Mouse (Mus musculus): ENCODE data around the gene Rimklb.
A peak's percentile ranks its signal among the peaks of the same experiment; 100 is the strongest.
"Not testable (repeated sequence)": the region's sequence is repeated elsewhere in the genome, so short reads cannot be mapped to it uniquely, and the experiment has no call there.

Rimklb gene

DNA sequence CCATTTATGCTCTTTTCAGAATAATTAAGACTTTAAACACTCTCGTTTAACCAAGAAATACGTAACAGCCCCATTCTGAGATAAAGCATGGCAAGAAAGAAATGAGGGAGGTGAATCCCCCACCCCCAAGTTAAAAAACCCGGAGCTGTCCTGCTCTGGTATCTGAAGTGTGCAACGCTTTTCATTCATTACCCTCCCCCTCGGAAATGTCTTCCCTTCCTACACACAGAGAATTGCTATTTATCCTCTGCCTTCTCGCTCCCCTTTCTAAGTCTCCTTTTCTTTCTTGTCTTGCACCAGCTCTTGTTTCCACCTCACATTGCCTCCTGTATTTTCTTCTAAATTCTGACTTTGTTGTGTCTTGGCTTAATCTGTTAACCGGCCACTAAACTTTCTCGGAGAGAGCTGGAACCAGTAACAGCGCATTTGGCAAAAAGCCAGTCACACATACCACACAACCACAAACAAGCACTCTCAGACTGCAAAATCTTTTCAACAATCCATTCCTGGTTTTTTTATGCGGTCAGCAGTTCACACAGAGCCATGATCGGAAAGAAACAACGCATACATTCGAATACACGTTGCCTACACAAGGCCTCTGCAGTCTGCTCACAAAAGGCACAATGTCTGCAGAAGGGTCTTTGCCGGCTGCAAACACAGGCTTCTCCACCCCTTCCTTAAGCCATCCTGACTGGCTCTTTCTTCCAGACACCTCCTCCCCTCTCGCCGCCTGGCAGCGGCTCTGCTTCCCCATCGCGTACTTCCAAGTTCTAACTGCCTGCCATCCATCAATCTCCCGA is 3.3 kb downstream of the Rimklb start:
- DNase-seq, result peak; percentile 72

DNA sequence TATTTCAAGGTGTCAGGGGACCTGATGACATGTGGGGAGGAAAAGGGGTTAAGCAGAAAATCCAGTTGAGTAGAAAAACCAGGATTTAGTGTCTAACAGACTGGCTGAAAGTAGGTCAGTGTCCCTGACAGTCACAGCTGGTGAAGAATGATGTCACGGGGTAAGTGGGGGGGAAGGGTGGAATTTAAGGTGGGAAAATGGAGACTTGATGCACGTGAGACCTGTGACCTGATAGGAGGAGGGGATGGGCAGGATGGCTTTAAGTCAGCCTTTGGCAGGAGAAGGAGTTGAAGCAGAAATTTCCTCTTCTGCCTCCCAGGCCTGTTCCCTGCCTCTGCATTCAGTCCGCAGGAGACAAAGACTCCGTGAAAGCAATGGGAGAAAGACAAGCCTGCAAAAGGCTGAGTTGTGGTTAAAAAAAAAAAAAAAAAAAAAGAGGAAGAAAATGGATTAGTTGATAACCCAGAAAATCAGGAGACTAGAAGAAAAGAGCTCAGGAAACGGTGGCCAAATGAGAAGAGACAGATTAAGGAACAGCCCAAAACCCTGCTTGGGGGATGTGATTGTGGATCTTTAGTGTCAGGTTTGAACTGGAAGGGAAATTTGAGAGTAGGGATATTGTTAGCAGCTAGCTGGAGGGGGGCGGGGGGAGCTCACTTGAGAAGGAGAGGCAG is 4.6 kb downstream of the Rimklb start:
- no peak for DNase-seq

DNA sequence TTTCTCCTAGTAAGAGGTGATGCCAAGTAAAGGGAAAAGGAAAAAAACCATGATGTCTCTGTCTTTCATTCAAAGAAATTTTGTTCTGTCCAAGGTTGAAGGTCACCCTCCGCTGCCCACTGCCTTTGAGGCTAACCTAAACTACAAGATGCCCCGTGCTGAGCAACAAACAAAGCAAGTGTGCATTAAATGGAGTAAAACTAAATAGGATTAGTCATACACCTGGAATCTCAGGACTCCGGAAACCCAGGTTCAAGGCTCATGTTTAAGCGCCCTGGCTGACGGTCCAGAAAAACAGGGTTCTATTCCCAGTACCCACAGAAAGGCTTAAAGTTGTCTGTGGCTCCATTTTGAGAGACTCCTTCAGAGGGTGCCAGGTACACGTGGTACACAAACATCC is 6.1 kb downstream of the Rimklb start:
- DNase-seq, result no peak

DNA sequence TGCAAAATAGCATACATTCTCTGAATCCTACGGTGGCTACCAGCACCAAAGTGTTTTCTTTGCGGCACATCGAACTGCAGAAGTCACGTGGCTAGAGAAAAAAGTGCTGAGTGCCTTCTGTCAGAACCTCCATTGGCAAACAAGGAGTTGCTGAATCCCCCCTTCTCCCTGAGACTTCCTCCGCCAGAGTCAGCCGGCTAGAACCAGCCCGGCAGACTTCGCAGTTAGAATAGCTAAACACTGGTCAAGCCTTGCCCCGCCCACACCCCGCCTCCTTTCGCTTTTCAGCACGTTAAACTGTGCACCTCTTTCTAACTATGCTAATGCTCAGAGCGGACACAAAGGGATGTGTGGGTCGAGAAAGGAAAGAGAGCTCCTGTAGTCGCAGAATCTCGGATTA is 7.0 kb downstream of the Rimklb start:
- peak; percentile 89 for DNase-seq

DNA sequence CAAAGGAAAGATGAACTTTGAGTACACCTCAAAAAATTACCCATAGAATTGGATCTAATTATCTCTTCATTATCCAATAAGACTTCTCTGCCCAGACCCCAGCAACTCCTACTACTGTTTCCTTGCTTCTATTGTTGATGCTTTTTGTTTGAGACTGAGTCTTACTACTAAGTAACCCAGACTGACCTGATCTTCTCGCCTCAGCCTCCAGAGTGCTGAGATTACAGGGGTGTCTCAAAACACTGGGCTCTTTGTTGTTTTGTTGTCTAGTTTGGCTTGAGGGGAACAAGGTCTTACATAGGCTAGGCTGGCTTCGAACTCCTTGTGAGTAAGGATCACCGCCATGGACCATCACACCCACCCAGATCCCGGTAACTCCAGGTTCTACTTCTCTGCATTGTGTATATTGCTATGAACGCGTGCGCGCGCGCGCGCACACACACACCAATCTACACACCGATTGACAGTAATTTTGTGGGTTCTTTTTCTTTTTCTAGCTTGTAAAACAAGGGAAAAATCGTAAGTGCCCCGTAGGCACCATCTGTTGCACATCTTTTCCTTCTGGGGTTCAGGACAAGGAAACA is 7.5 kb downstream of the Rimklb start:
- no peak for DNase-seq

DNA sequence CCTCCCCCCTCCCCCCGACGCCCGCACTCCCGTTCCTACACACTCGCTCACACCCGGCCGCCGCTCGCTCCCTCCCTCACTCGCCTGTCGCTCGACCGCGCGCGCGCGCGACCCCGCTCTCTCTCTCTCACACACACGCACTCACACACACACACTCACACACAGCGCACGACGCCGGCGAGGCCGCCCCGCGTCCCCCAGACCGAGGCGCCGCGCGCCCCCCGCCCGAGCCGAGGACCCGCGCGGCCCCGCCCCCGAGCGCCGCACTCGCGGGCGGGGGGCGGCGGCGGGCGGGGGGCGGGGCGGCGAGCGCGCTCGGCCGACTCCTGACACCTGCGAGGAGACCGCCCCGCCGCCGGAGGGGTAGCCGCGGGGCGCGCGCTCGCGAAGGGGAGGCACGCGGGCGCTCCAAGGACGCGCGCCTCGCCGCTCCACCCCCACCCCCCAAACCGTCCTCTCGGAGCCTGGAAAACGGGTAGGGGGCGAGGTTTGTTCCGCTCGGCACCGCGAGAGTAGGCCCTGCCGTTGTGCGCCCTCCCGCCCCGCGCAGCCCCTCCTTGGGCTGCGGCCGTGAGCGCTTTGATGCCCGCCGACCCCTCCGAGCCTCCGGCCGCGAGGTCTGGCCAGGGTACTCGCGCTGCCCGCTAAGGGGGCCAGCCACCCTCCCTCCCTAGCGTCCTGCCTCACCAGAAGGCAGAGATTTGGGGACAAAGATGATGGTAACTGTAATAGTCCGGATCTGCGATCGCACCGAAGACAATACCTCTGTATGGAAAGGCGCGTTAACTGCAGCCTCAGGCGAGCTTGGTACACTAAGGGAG is 12.1 kb downstream of the Rimklb start:
- DNase-seq, result peak; percentile 32

DNA sequence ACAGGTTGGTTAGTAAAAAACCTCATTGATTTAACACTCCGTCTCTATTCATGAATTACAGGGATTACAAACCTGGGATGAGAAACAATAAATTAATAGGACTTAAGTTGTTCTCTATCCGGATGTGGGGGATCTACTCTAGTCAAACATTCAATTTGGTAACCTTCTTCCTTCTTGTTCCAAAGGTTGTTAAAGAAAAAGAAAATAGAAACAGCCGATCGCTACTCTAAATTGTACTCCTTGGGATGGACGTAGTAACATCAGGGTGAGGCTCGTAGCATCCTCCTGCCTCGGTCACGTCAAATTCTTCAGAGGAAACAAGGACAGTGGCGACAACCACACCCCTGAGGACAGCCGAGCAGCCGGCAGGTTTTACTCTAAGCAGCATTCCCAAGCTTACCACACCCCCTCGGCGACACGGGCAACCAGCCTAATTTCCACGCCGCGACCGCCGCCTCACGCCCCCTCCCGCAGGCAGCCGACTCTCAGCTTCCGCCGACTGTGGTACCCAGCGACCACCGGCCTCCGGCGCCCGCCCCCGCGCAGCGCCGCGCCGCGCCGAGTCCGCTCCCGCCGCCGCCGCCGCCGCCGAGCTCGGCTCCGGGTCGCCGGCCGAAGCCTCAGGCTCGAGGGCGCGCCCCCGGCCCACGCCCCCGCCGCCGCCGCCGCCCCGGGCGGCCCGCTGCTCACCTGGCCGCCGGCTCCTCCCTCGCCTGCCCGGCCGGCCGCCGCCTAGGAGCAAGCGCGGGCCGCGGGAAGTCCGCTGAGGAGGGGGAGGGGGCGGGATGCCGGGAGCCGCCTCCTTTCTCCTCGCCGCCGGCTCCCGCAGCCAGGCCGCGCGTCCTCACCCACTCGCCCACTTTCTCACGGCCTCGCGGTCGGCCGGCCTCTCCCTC is 12.9 kb downstream of the Rimklb start:
- DNase-seq, result peak; percentile 21

DNA sequence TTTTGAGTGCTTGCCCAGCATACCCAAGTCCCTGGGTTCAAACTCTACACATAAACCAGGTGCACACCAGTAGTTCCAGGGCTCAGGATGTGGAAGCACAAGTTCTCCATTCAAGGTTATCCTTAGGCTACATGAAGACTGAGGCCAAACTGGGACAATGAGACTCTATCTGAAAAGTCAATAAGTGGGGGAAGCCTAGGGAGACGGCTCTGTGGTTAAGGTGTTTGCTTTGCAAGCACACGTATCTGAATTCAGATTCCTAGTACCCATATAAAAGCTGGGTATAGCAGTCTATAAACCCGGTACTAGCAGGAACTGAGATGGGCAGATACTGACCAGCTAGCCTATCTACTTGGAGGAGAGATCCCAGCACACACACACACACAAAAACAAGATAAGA is 20.5 kb downstream of the Rimklb start:
- no peak for DNase-seq

DNA sequence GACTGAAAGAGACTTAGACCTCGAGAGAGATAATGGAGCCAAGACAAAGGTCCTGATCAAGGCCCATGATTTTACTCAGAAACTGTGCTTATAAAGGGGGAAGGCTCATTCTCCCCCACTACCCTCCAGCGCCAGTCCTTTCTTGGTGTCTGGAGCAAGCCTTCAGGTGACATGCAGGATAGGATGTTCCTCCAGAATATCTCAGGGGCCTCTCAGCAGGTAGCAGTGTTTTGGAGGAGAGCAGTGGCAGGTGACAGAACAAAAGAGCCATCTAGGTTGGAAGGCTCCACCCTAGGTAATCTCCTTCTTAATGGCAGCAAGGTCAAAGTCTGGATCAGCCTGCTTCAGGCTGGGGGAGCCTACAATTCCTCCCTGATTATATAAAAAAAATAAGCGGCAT is 27.1 kb downstream of the Rimklb start:
- DNase-seq, result not testable (repeated sequence)

DNA sequence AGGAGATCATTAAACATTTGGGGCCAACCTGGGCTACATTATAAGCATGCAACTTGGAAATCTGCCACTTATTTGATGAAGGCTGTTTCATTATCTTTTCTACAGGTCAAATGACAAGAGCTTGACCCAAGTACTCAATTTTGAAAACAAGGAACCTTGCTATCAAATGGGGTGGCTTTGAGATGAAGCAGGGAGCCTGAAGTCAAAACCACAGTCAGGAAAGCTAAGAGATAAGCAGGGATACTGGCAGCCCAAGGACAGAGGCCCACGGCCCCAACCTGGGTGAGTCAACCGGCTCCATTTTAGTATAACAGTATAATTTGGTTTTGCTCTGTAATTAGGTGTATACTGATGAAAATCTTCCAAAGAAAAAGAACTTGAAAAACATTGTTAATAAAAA is 28.3 kb downstream of the Rimklb start:
- no peak for DNase-seq

DNA sequence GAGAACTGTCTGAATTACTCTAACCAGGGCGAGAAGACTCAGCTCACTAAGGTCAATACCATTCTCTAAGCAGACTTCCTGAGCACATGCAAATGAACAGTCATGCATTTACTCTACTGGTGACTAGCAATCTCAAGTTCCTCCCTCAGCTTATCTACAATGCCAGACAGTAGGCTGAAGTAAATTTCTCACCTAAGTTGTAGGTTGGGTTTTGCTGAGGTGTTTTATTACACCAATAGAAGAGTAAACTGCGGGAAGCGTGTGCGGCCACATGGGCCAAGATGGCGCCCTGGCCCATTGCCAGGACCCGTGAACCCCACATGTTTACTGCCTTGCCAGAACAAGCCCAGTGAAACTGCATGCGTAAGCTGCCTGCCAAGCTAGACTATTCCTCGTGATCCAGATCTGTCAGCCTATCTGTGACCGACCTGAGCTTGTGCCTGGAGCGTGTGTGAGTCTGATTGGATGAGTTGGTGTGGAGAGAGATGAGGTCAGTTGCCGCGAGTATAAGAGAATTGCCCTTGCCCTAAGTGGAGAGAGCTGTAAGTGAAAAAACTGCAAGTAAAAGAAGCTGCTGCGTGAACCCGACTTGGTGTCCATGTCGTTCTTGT is 29.4 kb downstream of the Rimklb start:
- no peak for DNase-seq

DNA sequence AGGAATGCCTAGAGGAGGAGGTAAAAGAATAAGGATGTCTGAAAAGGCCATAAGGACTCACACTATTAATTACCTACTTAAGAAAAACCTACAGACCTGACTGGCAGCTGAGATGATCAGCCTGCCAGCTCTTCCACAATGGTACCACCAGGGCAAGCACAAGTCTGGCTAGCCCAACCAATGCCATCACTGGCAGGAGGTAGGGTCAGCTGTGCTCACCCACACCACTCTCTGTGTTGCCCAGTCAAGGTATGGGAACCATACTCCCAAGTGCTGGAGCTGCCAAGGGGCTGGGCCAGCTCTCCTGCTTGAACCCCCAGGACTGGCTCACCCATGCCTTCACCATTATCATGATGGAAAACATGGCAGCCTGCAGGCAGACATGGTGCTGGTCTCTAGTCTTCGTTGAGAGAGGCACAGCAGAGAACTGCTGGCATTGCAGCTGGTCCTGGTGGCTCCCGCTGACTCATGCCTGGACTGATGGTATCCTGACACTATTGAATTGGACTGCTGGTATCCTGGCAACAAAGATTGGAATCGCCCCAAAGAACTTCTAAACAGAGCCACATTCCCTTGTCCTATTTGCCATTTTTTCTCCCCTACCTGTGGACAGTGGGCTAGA is 32.4 kb downstream of the Rimklb start:
- DNase-seq, result no peak

DNA sequence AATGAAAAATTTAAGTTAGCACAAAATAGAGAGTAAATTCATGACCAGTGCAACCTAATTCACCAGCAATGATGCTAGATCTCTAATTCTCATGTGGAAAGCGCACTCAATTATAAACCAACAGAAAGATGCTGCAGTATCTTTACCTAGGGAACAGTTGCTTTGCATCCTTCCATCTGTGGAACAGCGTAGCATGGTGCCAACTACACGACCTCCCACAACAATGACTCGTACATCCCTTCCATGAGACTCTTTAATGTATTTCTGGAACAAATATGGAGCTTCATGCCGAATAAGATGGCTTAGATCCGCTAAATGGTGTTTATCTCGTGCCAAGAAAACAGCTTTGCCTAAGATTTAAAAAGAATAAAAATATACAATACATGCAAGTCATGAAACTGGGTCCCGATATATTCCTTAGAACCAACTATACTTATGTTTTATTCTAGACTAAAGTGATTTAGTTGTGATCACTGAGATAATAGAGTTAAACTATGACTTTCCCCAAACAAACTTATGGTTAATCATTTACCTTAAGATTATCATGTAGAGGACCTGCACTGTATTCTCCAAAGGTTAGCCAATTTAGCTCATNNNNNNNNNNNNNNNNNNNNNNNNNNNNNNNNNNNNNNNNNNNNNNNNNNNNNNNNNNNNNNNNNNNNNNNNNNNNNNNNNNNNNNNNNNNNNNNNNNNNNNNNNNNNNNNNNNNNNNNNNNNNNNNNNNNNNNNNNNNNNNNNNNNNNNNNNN is 39.4 kb downstream of the Rimklb start:
- DNase-seq, result no peak

DNA sequence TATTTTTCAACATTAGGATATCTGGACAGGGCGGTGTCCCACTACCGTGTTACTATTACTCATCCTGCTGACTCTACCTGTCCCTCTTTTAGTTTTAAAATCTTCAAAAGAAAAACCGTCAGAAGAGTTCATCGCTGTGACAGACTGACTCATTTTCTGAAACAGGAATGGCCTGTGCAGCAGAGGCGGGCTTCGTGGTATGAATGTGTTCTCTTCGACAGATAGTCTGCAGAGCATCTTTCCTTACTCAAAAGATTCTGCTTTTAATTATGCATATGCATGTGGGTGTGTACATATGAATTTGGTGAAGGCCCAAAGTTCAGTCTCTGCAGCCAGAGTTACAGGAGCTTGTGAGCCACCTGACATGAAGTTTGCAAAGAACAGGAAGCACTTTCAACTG is 50.7 kb downstream of the Rimklb start:
- DNase-seq, result no peak

DNA sequence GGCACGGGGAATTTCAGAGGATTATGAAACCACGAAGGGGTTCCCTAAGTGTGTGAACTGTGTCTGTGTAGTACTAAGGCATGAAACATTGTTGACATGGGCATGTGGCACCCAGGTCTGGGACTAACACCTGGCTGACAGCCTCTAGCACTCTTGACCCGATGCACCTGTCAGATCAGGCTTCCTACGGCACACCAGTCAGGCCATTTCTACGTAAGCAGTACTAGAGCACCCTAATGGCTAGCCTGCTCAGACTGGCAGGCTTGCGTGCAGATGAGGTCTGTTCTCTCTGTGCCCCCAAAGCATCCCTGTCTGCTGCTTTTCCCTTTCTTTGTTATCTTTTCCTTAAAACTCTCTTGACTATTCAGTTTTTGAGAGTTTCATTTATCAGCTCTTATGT is 53.3 kb downstream of the Rimklb start:
- DNase-seq, result no peak

DNA sequence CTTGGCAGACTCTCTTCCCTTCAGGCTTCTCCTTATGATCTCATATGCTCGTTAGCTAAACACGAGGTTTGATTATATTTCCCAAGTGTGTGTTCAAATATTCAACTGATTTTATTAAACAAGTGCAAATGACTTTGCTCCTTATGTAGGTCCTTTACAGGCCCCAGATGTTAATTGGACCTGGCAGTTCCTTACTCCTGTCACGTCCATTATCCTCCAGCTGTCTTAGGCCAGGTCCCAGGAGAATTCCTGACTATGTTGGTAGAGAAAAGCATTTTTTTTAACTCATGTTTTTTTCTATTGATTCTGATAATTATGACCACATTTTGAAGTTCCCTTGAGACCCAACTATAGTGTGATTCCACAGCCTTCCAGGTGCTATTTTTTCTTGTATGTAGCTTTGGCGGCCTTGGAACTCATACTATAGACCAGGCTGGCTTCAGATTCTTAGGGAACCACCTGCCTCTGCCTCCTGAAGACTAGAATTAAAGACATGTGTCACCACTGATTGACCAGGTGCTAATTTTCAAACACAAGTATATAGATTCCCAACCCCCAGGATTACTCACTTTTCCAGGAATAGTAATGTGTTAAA is 57.8 kb downstream of the Rimklb start:
- DNase-seq, result no peak

DNA sequence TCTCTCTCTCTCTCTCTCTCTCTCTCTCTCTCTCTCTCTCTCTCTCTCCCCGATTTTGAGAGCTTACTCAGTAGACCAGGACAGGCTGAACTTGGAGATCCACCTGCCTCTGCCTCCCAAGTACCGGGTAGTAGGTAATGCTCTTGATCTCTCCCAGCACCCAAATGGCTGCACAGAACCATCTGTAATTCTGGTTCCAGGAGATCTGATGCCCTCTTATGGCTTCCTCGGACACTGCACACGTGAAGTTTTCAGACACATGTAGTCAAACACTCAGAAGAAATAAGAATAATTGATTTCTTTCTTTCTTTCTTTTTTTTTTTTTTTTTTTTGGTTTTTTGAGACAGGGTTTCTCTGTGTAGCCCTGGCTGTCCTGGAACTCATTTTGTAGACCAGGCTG is 59.3 kb downstream of the Rimklb start:
- DNase-seq, result no peak

DNA sequence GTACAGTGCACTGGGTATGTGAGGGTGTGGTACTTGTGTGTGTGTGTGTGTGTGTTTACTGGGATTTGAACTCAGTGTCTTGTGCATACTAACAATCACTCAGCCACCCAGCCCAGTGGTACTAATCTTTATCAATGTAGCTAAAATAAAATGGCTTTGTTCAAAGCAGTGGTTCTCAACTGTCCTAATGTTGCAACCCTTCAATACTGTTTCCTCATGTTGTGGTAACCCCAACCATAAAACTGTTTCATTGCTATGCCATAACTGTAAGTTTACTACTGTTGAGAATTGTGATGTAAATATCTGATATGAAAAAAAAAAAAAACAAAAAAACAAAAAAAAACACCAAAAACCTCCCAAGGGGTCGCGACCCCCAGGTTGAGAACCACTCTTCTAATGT is 63.3 kb downstream of the Rimklb start:
- DNase-seq, result no peak

DNA sequence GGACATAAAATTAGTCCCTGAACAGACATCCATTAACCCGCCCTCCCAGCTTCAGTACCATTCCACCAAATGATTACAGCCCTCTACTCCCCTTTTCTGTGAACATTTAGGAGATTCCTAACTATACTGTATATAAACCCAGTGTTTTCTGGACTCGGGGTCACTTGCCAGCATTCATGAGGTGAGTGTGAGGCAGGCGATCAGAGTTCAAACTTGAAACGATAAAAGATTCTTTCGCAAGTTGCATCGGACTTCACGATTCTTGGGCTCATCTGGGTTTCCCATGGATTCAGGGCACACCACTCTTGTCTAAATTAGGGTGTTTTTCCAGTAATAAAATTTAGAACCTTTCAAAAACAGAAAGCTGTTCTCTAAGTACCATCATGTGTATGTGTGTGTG is 71.1 kb downstream of the Rimklb start:
- DNase-seq, result no peak

DNA sequence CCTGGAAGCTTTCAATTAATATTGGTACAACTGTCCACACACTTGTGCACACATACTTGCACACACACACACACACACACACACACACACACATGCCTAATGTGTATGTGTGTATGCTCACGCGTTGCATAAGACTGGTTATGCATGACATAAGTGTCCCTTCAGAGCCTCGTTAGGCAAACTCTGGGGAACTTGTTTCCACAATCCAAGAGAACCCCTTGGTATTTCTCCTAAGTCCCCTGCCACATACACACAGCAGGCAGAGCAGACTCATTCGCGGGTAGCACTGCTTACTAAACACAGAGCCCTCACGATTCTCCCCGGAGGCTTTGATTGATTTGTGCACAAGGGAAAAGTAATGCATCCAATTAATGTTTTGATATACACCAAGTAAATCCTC is 81.5 kb downstream of the Rimklb start:
- no peak for DNase-seq
